Mouse (Mus musculus) limb, embryonic 14.5 days (tissue): Measurements from ENCODE around the gene Myo3b. TPM values are rescaled to one million over a fixed set of nuclear protein-coding genes. Genes with fewer than 3 reads are reported as not detected.

Experiments
- ATAC-seq: fragments of 200-750 bp; cut with Nextera tagmentation; 2 replicates; pipeline ENCODE4 v1.8.0; 2017; ENCODE audit warnings: low read depth, moderate number of reproducible peaks, moderate TSS enrichment; ENCODE audit not compliant: low FRiP score
- DNase-seq: peaks from one replicate; pipeline ENCODE4 v3.0.0-alpha.2; 2015; ENCODE audit warnings: low spot score
- H3K27ac ChIP-seq: fragments of 300-500 bp; sonication (generic); replicated peaks from 2 replicates; pipeline ENCODE4 v1.5.1; 2014; ENCODE audit warnings: low read depth, mild to moderate bottlenecking, low read length, moderate library complexity, mixed read lengths
- H3K27me3 ChIP-seq: fragments of 300-500 bp; sonication (generic); 2 replicates; pipeline ENCODE4 v1.6.1; 2014; ENCODE audit warnings: low read length, mixed read lengths; ENCODE audit not compliant: control insufficient read depth, insufficient read depth
- H3K36me3 ChIP-seq: fragments of 300-500 bp; sonication (generic); 2 replicates; pipeline ENCODE4 v1.6.1; 2014; ENCODE audit warnings: mild to moderate bottlenecking, low read length, moderate library complexity, mixed read lengths; ENCODE audit not compliant: control insufficient read depth, insufficient read depth
- H3K4me1 ChIP-seq: fragments of 300-500 bp; sonication (generic); 2 replicates; pipeline ENCODE4 v1.6.1; 2014; ENCODE audit warnings: antibody characterized with exemption, low read length, mixed read lengths; ENCODE audit not compliant: control insufficient read depth, insufficient read depth
- H3K4me2 ChIP-seq: fragments of 300-500 bp; sonication (generic); replicated peaks from 2 replicates; pipeline ENCODE4 v1.6.1; 2014; ENCODE audit warnings: low read depth, mild to moderate bottlenecking, low read length, moderate library complexity; ENCODE audit not compliant: severe bottlenecking
- H3K4me3 ChIP-seq: fragments of 300-500 bp; sonication (generic); replicated peaks from 2 replicates; pipeline ENCODE4 v1.5.1; 2014; ENCODE audit warnings: low read length
- H3K9ac ChIP-seq: fragments of 300-500 bp; sonication (generic); 2 replicates; pipeline ENCODE4 v1.6.1; 2014; ENCODE audit warnings: mild to moderate bottlenecking, low read depth, low read length, moderate library complexity; ENCODE audit not compliant: severe bottlenecking
- H3K9me3 ChIP-seq: fragments of 300-500 bp; sonication (generic); 2 replicates; pipeline ENCODE4 v1.6.1; 2016; ENCODE audit warnings: low read length; ENCODE audit not compliant: control insufficient read depth
- POLR2A ChIP-seq: fragments of 200-500 bp; IDR thresholded peaks from 2 replicates; pipeline ENCODE4 v1.8.0; 2012; ENCODE audit warnings: inconsistent platforms, mild to moderate bottlenecking, moderate library complexity, borderline replicate concordance; ENCODE audit not compliant: insufficient read depth, insufficient read length; ENCODE audit errors: extremely low read depth
- WGBS: fragments of 180-500 bp; shearing (Covaris S2); extraction: QIAGEN DNeasy Blood & Tissue Kit; methylation state at CpG from one replicate; pipeline ENCODE4 v1.1.7; 2014; 5-methylcytosine and 5-hydroxymethylcytosine counted together
- polyA plus RNA-seq, 2 experiments: library from polyadenylated mRNA; depleted of rRNA in 1 of 2; stranded (reverse) in 1 of 2; unstranded in 1 of 2; fragments of >200 nt; fragmentation: Nextera tagmentation in 1 of 2; extraction: Ambion mirVana in 1 of 2; gene quantifications; 2 replicates each; pipeline versions ENCODE4 v1.2.1 to v1.2.3; 2012 to 2014

Myo3b gene
- polyA plus RNA-seq, 2 experiments = 0.04 TPM; not detected in 1

- Histone ChIP-seq H3K36me3 (no peaks in the 10 kb centered on the region), H3K27ac (no peak overlapping the region), H3K4me2 (no peak overlapping the region), H3K4me1 (no peaks in the 10 kb centered on the region), H3K27me3 (no peaks in the 10 kb centered on the region), H3K9ac (no peak overlapping the region), H3K4me3 (no peak overlapping the region), H3K9me3 (no peaks in the 10 kb centered on the region)
- ATAC-seq (no peak), DNase-seq (no peak)
- no peak for TF ChIP-seq POLR2A
- 59% methylated on average over 17 of the region's 17 CpGs for WGBS
Measured at GRCm38 (mm10) chr2:70167944-70168935, 129.3 kb downstream of the Myo3b start.

GRCm38 (mm10) chr2:70170469-70170868 lies 131.5 kb downstream of the Myo3b start:
- Histone ChIP-seq H3K27ac (no peak overlapping the region), H3K4me2 (no peak overlapping the region), H3K4me3 (no peak overlapping the region), H3K4me1 (no peaks in the 10 kb centered on the region), H3K27me3 (no peaks in the 10 kb centered on the region), H3K9ac (no peak overlapping the region), H3K36me3 (no peaks in the 10 kb centered on the region), H3K9me3 (no peaks in the 10 kb centered on the region)
- DNase-seq (no peak), ATAC-seq (no peak)
- WGBS = 83% methylated on average over 5 of the region's 5 CpGs
- no peak for TF ChIP-seq POLR2A

- no peak overlapping the region for H3K4me2 ChIP-seq
- ATAC-seq (no peak), DNase-seq (no peak)
- WGBS = 75% methylated on average over 6 of the region's 6 CpGs
- no peak overlapping the region for H3K9ac ChIP-seq
- no peaks in the 10 kb centered on the region for H3K36me3 ChIP-seq
- H3K4me3 ChIP-seq = no peak overlapping the region
- TF ChIP-seq POLR2A = no peak
- no peaks in the 10 kb centered on the region for H3K9me3 ChIP-seq
- no peaks in the 10 kb centered on the region for H3K27me3 ChIP-seq
- H3K27ac ChIP-seq = no peak overlapping the region
- H3K4me1 ChIP-seq = no peaks in the 10 kb centered on the region
Measured at GRCm38 (mm10) chr2:70176823-70177708, 138.1 kb downstream of the Myo3b start.

GRCm38 (mm10) chr2:70177709-70178030 lies 138.7 kb downstream of the Myo3b start:
- H3K4me3 ChIP-seq = no peak overlapping the region
- DNase-seq (no peak), ATAC-seq (no peak)
- H3K4me1 ChIP-seq = no peaks in the 10 kb centered on the region
- H3K27me3 ChIP-seq = no peaks in the 10 kb centered on the region
- no peaks in the 10 kb centered on the region for H3K9me3 ChIP-seq
- no peak for TF ChIP-seq POLR2A
- no peak overlapping the region for H3K27ac ChIP-seq
- 70% methylated on average over 5 of the region's 5 CpGs for WGBS
- H3K36me3 ChIP-seq = no peaks in the 10 kb centered on the region
- no peak overlapping the region for H3K9ac ChIP-seq
- H3K4me2 ChIP-seq = no peak overlapping the region

- DNase-seq = no peak
- TF ChIP-seq POLR2A = no peak
- Histone ChIP-seq H3K9me3 (no peaks in the 10 kb centered on the region), H3K27me3 (no peaks in the 10 kb centered on the region), H3K4me1 (no peaks in the 10 kb centered on the region), H3K9ac (no peak overlapping the region), H3K4me2 (no peak overlapping the region), H3K36me3 (no peaks in the 10 kb centered on the region), H3K4me3 (no peak overlapping the region), H3K27ac (no peak overlapping the region)
- no peak for ATAC-seq
Measured at GRCm38 (mm10) chr2:70178241-70178640, 139.3 kb downstream of the Myo3b start.
